Mouse (Mus musculus): ENCODE data around the gene Cdc14a. TPM values are rescaled to one million over a fixed set of nuclear protein-coding genes. Genes with fewer than 3 reads are reported as not detected.

The Cdc14a gene
- polyA plus RNA-seq, 1 experiment from 2014 or later, result 4.7 TPM

DNA sequence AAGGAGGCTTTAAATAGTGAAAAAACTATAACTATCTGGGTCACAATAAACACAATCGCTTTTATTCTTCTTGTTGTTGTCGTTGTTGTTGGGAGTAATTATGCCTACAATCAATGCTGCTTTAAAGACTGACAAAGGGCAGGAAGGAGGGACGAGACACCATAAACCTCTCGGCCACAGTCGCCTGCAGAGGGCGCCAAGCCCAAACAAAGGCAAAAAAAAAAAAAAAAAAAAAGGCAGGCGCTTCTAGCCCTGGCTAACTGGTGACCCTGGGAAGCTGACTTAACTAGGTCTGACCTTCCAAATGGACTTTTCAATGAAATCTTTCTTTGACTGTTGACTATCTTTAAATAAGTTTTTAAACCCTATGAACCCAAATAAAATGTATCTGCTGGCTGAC lies 90.6 kb downstream of the Cdc14a start:
- ATAC-seq (replicated peaks; ENCODE audit: extremely low read depth, insufficient read depth, low FRiP score), result no peak
- Histone ChIP-seq H3K9ac (ENCODE audit: low read length) (no peak overlapping the region), H3K27ac (ENCODE audit: low read length) (no peak overlapping the region), H3K4me2 (ENCODE audit: low read depth, low read length) (no peak overlapping the region), H3K27me3 (ENCODE audit: control insufficient read depth, insufficient read depth, low read length) (no peaks in the 10 kb centered on the region), H3K4me1 (ENCODE audit: control insufficient read depth, insufficient read depth, low read length) (no peaks in the 10 kb centered on the region), H3K36me3 (ENCODE audit: control insufficient read depth, insufficient read depth) (no peaks in the 10 kb centered on the region), H3K4me3 (ENCODE audit: low read length) (no peak overlapping the region), H3K9me3 (replicated peaks; ENCODE audit: control insufficient read depth, low read length) (no peaks in the 10 kb centered on the region)
- WGBS, result 14% methylated on average over 7 of the region's 7 CpGs

DNA sequence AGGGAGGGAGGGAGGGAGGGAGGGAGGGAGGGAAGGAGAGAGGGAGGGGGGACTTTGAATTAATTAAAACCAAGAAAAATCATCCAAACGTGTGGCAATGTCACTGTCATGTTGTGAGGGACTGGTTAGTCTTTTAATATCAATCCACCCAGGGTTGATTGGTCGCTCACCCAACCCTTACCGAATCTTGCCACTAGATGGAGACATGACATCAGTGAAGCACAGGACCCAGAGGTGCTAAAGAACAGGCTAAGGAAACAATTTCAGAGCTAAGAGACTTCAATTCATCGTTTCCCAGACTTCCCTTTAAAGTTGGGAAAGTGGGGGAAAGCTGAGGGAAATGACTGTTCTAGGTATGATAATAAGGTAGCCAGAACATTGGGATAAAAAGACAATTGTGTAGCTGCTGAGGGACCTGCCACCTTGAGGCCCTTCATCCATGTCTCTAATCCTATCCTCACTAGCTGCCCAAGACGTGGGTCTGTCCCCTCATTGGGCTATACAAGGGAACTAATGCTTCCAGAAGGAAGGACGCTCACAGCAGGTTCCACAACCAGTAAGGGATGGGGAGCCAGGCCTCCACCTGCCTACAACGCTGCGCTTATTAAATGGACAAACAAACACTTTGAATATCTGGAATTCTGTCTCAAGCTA lies 91.9 kb downstream of the Cdc14a start:
- WGBS, result 38% methylated on average over 8 of the region's 8 CpGs

DNA sequence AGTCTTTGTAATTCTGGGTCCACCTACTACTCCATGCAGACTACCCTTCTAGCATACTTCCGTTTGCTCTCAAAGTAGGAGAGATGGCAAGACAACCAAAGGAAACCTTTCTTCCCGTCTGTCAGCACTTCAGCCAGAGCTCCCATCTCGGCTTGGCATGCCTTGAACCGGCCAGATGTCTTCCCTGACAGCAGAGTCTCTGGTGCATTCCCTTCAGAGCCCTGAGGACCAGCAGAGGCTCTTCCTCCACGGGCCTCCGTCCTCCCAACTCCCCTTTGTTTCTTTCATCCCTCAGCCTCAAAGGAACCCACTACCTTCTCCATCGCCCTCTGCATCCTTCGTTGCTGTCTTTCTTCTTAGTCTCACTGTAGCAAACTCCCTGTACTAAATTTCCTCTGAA lies 93.9 kb downstream of the Cdc14a start:
- no peaks in the 10 kb centered on the region for H3K36me3 ChIP-seq (ENCODE audit: control insufficient read depth, insufficient read depth)
- H3K27ac ChIP-seq (ENCODE audit: low read length), result no peak overlapping the region
- H3K9me3 ChIP-seq (replicated peaks; ENCODE audit: control insufficient read depth, low read length), result no peaks in the 10 kb centered on the region
- H3K9ac ChIP-seq (ENCODE audit: low read length), result no peak overlapping the region
- no peak for ATAC-seq (replicated peaks; ENCODE audit: extremely low read depth, insufficient read depth, low FRiP score)
- no peaks in the 10 kb centered on the region for H3K27me3 ChIP-seq (ENCODE audit: control insufficient read depth, insufficient read depth, low read length)
- H3K4me2 ChIP-seq (ENCODE audit: low read depth, low read length), result no peak overlapping the region
- WGBS, result 66% methylated on average over 8 of the region's 8 CpGs
- H3K4me1 ChIP-seq (ENCODE audit: control insufficient read depth, insufficient read depth, low read length), result peaks cover 6% of the 10 kb centered on the region
- H3K4me3 ChIP-seq (ENCODE audit: low read length), result no peak overlapping the region

More for the DNA sequence above, 91.9 kb downstream of the Cdc14a start:
- ATAC-seq (replicated peaks; ENCODE audit: extremely low read depth, insufficient read depth, low FRiP score), result no peak; the same call in 1 of the 2 replicates
- no peak overlapping the region for H3K4me2 ChIP-seq (ENCODE audit: low read depth, low read length)
- no peaks in the 10 kb centered on the region for H3K9me3 ChIP-seq (replicated peaks; ENCODE audit: control insufficient read depth, low read length)
- no peak overlapping the region for H3K9ac ChIP-seq (ENCODE audit: low read length)
- no peaks in the 10 kb centered on the region for H3K36me3 ChIP-seq (ENCODE audit: control insufficient read depth, insufficient read depth)
- no peaks in the 10 kb centered on the region for H3K27me3 ChIP-seq (ENCODE audit: control insufficient read depth, insufficient read depth, low read length)
- peaks cover 2% of the 10 kb centered on the region for H3K4me1 ChIP-seq (ENCODE audit: control insufficient read depth, insufficient read depth, low read length)
- H3K27ac ChIP-seq (ENCODE audit: low read length), result no peak overlapping the region
- no peak overlapping the region for H3K4me3 ChIP-seq (ENCODE audit: low read length)

DNA sequence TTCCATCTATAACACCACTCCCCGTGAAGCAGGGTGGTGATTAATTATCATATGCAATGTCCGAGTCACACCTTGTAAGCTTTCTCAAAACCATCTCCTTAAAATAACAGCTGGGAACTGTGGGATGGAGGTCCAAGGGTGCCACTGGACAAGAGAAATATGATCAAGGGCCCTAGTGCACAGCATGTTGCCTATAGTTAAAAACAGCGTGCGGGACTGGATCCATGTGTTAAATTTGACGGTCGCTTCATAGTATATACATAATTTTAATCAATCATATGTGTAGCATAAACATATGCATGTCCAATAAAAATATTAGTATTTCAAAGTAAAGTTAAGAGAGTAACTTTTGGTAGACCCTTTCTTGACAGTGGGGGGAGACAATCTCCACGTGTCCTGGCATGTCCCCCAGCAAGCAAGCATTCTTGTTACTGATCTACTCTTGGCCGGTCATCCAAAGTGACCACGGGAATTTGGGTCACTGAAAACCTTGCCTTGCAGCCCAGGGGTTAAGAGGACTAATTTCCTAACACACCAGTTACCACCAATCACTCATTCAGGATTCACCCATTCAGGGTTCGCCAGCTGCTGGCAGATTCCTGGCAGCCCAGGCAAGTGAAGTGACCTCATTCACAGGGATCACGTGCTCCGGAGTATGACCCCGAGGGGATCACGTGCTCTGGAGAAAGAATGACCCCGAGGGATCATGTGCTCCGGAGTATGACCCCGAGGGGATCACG lies 94.6 kb downstream of the Cdc14a start:
- Histone ChIP-seq H3K27me3 (ENCODE audit: control insufficient read depth, insufficient read depth, low read length) (no peaks in the 10 kb centered on the region), H3K36me3 (ENCODE audit: control insufficient read depth, insufficient read depth) (no peaks in the 10 kb centered on the region), H3K4me2 (ENCODE audit: low read depth, low read length) (no peak overlapping the region), H3K4me3 (ENCODE audit: low read length) (no peak overlapping the region), H3K9ac (ENCODE audit: low read length) (no peak overlapping the region), H3K9me3 (replicated peaks; ENCODE audit: control insufficient read depth, low read length) (no peaks in the 10 kb centered on the region), H3K4me1 (ENCODE audit: control insufficient read depth, insufficient read depth, low read length) (peaks cover 6% of the 10 kb centered on the region), H3K27ac (ENCODE audit: low read length) (no peak overlapping the region)
- ATAC-seq (replicated peaks; ENCODE audit: extremely low read depth, insufficient read depth, low FRiP score), result no peak
- 80% methylated on average over 18 of the region's 18 CpGs for WGBS

DNA sequence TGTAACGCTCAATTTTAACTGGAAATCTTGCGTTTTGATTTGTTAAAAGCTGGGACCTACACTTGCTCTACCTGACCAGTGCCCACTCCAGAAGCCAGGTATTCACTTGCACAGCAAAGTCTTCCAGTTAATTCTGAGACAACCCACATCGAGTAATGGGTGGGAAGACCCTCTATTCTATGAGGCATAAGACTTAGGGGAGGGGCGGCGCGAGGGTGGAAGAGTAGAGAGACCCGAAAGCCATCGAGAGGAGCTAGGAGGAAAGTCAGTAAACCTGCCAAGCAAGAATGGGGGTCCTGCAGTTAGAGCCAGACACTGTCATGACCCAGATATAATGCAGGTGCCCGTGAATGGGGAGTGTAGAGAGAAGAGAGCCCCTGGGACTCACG lies 96.2 kb downstream of the Cdc14a start:
- no peak overlapping the region for H3K27ac ChIP-seq (ENCODE audit: low read length)
- no peaks in the 10 kb centered on the region for H3K9me3 ChIP-seq (replicated peaks; ENCODE audit: control insufficient read depth, low read length)
- H3K9ac ChIP-seq (ENCODE audit: low read length), result no peak overlapping the region
- 48% methylated on average over 10 of the region's 10 CpGs for WGBS
- ATAC-seq (replicated peaks; ENCODE audit: extremely low read depth, insufficient read depth, low FRiP score), result no peak
- peak overlapping the region; percentile 72 for H3K4me2 ChIP-seq (ENCODE audit: low read depth, low read length)
- peaks cover 6% of the 10 kb centered on the region for H3K4me1 ChIP-seq (ENCODE audit: control insufficient read depth, insufficient read depth, low read length)
- no peaks in the 10 kb centered on the region for H3K36me3 ChIP-seq (ENCODE audit: control insufficient read depth, insufficient read depth)
- H3K4me3 ChIP-seq (ENCODE audit: low read length), result no peak overlapping the region
- no peaks in the 10 kb centered on the region for H3K27me3 ChIP-seq (ENCODE audit: control insufficient read depth, insufficient read depth, low read length)

DNA sequence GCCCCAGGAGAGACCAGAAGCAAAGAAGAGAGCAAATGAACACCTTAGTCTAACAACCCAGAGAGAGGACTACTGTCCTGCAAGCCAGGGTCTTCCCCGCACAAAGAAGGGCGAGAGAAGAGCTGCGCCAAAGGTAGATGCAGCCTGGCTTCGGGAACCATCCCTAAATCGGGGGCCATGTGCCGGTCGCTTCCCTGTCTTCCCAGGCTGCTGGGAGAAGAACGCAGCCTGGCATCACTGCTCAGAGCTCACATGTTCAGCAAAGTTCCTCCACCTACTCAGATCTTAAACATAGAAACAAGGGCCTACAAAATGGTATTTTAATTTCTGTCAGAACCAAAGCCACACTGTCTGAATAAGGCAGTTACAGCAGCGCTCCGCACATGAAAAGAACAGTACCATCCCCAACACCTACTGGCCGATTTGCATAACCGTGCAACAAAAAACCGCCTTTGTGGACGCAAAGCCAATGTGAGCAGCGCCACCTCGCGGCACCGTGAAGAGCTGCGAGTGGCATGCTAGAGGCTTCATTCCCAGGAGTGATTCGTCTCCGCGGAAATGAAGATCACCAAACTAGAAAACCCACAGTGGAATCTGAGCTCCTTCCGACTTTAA lies 96.7 kb downstream of the Cdc14a start:
- Histone ChIP-seq H3K27ac (ENCODE audit: low read length) (no peak overlapping the region), H3K4me1 (ENCODE audit: control insufficient read depth, insufficient read depth, low read length) (peaks cover 6% of the 10 kb centered on the region), H3K9me3 (replicated peaks; ENCODE audit: control insufficient read depth, low read length) (no peaks in the 10 kb centered on the region), H3K36me3 (ENCODE audit: control insufficient read depth, insufficient read depth) (no peaks in the 10 kb centered on the region), H3K4me3 (ENCODE audit: low read length) (peak overlapping the region; percentile 45), H3K9ac (ENCODE audit: low read length) (peak overlapping the region; percentile 57), H3K27me3 (ENCODE audit: control insufficient read depth, insufficient read depth, low read length) (no peaks in the 10 kb centered on the region), H3K4me2 (ENCODE audit: low read depth, low read length) (peak overlapping the region; percentile 72)
- 10% methylated on average over 23 of the region's 23 CpGs for WGBS
- ATAC-seq (replicated peaks; ENCODE audit: extremely low read depth, insufficient read depth, low FRiP score), result peak; percentile 53; the same call in 1 of the 2 replicates

DNA sequence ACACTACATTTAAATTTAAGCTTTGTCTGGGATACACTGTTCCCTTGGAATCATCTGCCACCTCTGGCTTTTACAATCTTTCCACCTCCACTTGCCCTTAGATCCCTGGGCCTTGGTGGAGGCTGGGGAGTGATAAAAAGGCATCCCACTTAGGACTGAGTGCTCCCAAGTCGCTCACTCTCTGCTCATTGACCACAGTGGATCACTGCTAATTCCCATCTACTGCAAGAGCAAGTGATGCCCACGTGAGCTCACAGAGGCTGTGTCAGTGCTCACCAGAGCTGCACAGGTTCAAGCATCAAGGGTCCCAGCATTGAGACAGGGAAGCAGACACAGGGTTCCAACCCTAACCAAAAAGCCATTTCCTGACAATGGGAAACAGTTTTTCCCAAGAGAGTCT lies 98.3 kb downstream of the Cdc14a start:
- Histone ChIP-seq H3K4me3 (ENCODE audit: low read length) (no peak overlapping the region), H3K4me2 (ENCODE audit: low read depth, low read length) (no peak overlapping the region), H3K9ac (ENCODE audit: low read length) (no peak overlapping the region), H3K4me1 (ENCODE audit: control insufficient read depth, insufficient read depth, low read length) (peaks cover 6% of the 10 kb centered on the region), H3K9me3 (replicated peaks; ENCODE audit: control insufficient read depth, low read length) (no peaks in the 10 kb centered on the region), H3K27me3 (ENCODE audit: control insufficient read depth, insufficient read depth, low read length) (no peaks in the 10 kb centered on the region), H3K27ac (ENCODE audit: low read length) (no peak overlapping the region), H3K36me3 (ENCODE audit: control insufficient read depth, insufficient read depth) (no peaks in the 10 kb centered on the region)
- whole genome bisulfite sequencing, result 80% methylated on average over 2 of the region's 2 CpGs
- ATAC-seq (replicated peaks; ENCODE audit: extremely low read depth, insufficient read depth, low FRiP score), result no peak

DNA sequence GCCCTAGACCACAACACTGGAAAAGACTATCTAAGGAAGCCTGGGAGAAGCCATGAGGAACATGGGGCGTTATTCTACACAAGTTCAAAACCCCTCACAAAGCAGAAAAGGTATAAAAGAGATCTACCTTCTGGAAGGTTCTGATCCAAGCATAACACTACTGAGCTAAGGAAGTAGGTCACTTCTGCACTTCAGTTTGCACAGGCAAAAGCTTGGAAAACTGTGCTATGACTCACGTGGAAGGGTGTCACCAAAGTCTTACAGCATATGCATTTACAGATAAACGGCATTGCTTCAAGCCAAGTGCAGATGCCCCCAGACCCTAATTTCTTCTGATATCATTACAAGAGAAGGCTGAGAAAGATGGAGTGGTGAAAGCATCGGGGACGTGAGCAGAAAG lies 104.1 kb downstream of the Cdc14a start:
- Histone ChIP-seq H3K27me3 (ENCODE audit: control insufficient read depth, insufficient read depth, low read length) (no peaks in the 10 kb centered on the region), H3K9ac (ENCODE audit: low read length) (no peak overlapping the region), H3K4me3 (ENCODE audit: low read length) (no peak overlapping the region), H3K27ac (ENCODE audit: low read length) (no peak overlapping the region), H3K4me2 (ENCODE audit: low read depth, low read length) (no peak overlapping the region), H3K36me3 (ENCODE audit: control insufficient read depth, insufficient read depth) (no peaks in the 10 kb centered on the region; the same call in 1 of the 2 replicates), H3K4me1 (ENCODE audit: control insufficient read depth, insufficient read depth, low read length) (no peaks in the 10 kb centered on the region), H3K9me3 (replicated peaks; ENCODE audit: control insufficient read depth, low read length) (no peaks in the 10 kb centered on the region)
- no peak for ATAC-seq (replicated peaks; ENCODE audit: extremely low read depth, insufficient read depth, low FRiP score)
- WGBS, result 80% methylated on average over 5 of the region's 5 CpGs

DNA sequence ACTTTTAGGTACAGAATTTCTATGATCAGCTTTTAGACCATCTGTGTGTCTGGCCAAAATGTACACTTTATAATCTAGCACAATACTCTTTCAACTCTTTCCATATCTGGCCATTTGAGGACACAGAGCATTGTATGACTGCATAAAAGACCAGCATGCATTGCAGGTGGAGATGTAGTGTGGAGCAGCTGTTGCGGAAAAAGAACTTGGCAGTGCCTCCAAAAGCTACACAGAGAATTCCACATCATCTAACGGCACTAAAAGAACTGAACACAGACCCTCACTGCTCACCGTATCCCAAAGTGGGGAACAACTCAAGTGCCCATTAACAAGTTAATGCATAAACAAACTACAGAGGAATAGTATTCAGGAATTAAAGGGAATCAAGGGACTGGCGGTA lies 112.0 kb downstream of the Cdc14a start:
- Histone ChIP-seq H3K27ac (ENCODE audit: low read length) (no peak overlapping the region), H3K9ac (ENCODE audit: low read length) (no peak overlapping the region), H3K9me3 (replicated peaks; ENCODE audit: control insufficient read depth, low read length) (no peaks in the 10 kb centered on the region), H3K4me1 (ENCODE audit: control insufficient read depth, insufficient read depth, low read length) (peaks cover 4% of the 10 kb centered on the region; the same call in 1 of the 2 replicates), H3K36me3 (ENCODE audit: control insufficient read depth, insufficient read depth) (no peaks in the 10 kb centered on the region; the same call in 1 of the 2 replicates), H3K4me2 (ENCODE audit: low read depth, low read length) (no peak overlapping the region), H3K27me3 (ENCODE audit: control insufficient read depth, insufficient read depth, low read length) (no peaks in the 10 kb centered on the region), H3K4me3 (ENCODE audit: low read length) (no peak overlapping the region)
- ATAC-seq (replicated peaks; ENCODE audit: extremely low read depth, insufficient read depth, low FRiP score), result no peak
- WGBS, result 90% methylated on average over 4 of the region's 4 CpGs

All from heart, embryonic 16.5 days (tissue).